Mouse (Mus musculus): ENCODE results near the gene Tbc1d22a. TPM values are rescaled to one million over a fixed set of nuclear protein-coding genes. Genes with fewer than 3 reads are reported as not detected.
"Not testable (repeated sequence)": the region's sequence is repeated elsewhere in the genome, so short reads cannot be mapped to it uniquely, and the experiment has no call there.

Tbc1d22a gene
- total RNA-seq, 1 experiment from 2014 or later: 15.7 TPM

- ATAC-seq (replicated peaks; ENCODE audit: low read depth, poor library complexity, severe bottlenecking): no peak
These were observed 35.7 kb upstream of the Tbc1d22a start for GRCm38 (mm10) chr15:86178594-86178993.

DNA sequence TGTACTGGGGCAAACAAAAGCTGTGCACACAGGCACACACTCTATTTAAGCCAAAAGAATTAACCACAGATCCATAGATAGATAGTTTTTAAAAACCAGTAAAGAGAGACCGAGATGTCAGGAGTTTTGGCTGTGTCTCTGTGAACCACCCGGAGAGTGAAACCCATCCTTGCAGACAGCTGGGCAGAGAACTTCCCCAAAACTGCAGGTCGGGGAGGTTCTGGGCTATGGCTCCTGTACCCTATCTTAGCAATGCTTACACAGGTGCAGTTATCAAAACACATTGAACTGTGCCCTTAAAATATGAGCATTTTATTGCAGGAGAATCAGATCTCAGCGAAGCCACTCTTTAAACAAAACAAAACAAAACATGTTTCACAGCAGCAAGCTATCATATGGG, 33.8 kb upstream of the Tbc1d22a start:
- peak; percentile 22; the same call in 1 of the 2 replicates for ATAC-seq (replicated peaks; ENCODE audit: low read depth, poor library complexity, severe bottlenecking)

DNA sequence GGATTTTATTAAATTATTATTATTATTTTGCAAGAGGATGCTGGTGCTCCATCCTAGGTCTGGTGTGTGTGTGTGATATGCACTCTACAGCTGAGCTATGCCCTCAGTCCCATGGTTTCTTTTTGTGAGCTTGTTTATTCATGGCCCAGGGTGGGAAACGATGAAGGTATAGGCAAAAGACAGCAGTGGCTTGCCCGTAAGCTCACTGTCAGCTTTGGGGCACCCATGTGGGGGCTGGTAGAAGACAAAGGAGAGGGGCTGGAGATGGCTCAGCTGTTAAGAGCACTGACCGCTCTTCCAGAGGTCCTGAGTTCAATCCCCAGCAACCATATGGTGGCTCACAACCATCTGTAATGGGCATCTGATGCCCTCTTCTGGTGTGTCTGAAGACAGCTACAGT, 32.9 kb upstream of the Tbc1d22a start:
- ATAC-seq (replicated peaks; ENCODE audit: low read depth, poor library complexity, severe bottlenecking): not testable (repeated sequence)

- ATAC-seq (replicated peaks; ENCODE audit: low read depth, poor library complexity, severe bottlenecking): peak; percentile 57
These were observed 32.3 kb upstream of the Tbc1d22a start for GRCm38 (mm10) chr15:86181941-86182439.

GRCm38 (mm10) chr15:86182646-86183045, 31.6 kb upstream of the Tbc1d22a start:
- peak; percentile 62 for ATAC-seq (replicated peaks; ENCODE audit: low read depth, poor library complexity, severe bottlenecking)

DNA sequence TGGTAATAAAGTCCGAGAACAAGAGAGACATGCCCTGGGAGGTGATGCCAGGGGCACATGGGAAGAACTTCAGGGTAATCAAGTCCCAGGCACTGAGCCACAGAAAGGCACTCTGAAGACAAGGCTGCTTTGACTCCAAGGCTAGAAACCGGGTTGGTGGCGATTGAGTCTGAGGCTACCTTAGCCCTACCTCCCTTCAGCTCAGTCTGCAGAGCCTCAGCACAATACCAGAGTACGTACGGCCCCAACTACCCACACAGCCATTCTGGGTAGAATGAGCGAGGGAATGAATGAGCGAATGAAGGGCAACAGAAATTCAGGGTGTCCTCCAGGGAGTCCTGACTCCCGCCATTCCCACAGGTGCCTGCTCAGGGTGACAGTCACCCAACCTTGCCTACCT, 30.8 kb upstream of the Tbc1d22a start:
- no peak for ATAC-seq (replicated peaks; ENCODE audit: low read depth, poor library complexity, severe bottlenecking)

- ATAC-seq (replicated peaks; ENCODE audit: low read depth, poor library complexity, severe bottlenecking): no peak
These were observed 30.2 kb upstream of the Tbc1d22a start for GRCm38 (mm10) chr15:86184071-86184470.

GRCm38 (mm10) chr15:86184851-86185688, 29.2 kb upstream of the Tbc1d22a start:
- no peak for ATAC-seq (replicated peaks; ENCODE audit: low read depth, poor library complexity, severe bottlenecking)

DNA sequence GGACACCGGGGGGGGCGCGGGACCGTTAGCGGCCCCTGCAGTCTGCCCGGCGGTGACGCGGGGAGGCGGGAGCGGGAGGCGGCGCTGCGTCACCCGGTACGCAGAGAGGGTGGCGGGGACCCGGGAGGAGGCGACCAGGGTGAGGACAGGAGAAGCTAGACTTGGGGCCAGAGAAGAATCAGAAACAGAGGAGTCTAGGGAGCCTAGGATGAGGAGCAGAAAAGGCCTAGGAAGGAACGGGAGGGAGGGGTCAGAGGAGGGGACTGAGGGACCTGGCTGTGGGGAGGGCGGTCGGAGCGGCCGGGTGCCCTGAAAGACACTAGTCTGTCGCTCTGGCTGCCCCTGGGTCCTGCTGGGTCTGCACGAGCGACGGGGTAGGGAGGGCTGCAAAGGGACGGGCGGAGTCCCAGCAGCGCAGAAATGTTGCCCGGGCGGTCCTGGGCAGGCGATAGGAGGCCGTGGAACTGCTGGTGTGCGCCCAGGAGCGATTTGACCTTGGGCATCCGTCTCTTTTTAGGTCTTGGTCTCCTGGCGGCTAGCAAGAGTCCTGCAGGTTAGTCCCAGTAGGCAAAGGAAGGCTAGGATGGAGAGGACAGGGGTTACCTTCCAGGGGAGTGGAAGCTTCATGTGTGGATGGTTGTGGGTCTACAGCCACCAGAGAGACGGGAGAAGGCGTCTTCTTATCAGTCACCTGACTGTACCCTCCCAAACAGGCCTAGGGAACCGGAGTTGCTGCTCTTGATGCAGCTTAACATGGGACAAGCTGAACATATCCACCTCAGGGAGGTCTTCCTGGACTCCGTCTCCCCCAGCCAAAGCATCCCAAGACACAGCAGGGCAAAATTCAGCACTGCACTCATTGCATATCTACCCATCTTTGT, 28.3 kb upstream of the Tbc1d22a start, which contains the start of gene Cerk:
TSS of gene Cerk (minus strand) at position 453 of the 881 bp plus-strand sequence.
- ATAC-seq (replicated peaks; ENCODE audit: low read depth, poor library complexity, severe bottlenecking): peak; percentile 51

DNA sequence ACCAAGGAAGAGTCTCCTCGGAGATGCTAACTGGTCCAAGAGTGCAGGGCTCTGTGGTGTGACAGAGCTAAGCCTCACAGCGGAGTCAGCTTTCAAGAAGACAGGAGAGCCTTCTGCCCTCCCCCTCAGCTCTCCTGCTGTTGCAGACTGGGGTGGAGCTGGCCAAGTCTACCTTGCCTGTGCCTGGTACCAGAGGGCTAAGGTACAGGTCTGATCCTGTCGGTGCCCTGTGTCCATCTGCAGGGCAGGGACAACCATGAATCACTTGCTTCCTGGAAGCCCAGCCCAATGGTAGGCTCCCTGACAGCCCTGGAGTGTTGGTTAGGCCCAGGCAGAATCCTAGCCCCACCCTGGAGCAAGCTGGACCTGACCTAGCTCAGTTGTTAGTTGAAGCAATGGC, 27.6 kb upstream of the Tbc1d22a start:
- ATAC-seq (replicated peaks; ENCODE audit: low read depth, poor library complexity, severe bottlenecking): no peak

- no peak for ATAC-seq (replicated peaks; ENCODE audit: low read depth, poor library complexity, severe bottlenecking)
These were observed 26.1 kb upstream of the Tbc1d22a start for GRCm38 (mm10) chr15:86188186-86188585.

GRCm38 (mm10) chr15:86188746-86189470, 25.4 kb upstream of the Tbc1d22a start:
- no peak for ATAC-seq (replicated peaks; ENCODE audit: low read depth, poor library complexity, severe bottlenecking)

DNA sequence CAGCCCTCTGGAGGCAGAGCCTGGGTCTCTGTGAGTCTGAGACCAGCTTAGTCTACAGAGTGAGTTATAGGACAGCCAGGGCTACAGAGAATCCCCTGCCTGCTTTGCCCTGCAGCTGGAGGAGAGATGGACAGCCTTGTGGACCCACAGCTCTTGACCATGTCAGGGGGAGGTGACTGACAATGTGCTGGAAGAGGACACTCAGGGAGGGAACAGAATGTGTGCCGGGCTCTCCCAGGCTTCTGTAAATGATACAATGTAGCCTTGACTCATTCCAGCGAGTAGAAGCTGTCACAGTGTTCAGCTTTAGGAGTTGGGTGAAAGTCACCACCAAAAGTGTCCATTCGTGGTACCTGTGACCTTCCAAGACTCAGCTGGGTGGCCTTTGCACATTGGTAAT, 23.9 kb upstream of the Tbc1d22a start:
- no peak for ATAC-seq (replicated peaks; ENCODE audit: low read depth, poor library complexity, severe bottlenecking)

- peak; percentile 76 for ATAC-seq (replicated peaks; ENCODE audit: low read depth, poor library complexity, severe bottlenecking)
These were observed 22.8 kb upstream of the Tbc1d22a start for GRCm38 (mm10) chr15:86191505-86191904.

DNA sequence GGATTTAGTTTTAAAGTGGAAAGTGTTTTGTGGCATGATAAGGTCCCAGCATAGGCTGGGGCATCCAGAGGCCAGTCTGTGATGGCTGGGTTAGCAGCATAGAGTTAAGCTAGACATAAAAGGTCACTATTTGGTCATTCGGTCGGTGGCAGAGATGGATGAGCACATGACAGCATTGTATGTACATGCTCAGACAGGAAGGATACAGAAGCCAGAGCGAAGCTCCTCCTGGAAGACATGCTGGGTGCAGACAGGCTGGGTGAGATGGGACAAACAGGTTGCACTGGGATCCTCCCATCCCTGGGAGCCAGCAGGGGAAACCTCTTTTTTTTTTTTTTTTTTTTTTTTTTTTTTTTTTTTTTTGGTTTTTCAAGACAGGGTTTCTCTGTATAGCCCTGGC, 22.3 kb upstream of the Tbc1d22a start:
- ATAC-seq (replicated peaks; ENCODE audit: low read depth, poor library complexity, severe bottlenecking): no peak

DNA sequence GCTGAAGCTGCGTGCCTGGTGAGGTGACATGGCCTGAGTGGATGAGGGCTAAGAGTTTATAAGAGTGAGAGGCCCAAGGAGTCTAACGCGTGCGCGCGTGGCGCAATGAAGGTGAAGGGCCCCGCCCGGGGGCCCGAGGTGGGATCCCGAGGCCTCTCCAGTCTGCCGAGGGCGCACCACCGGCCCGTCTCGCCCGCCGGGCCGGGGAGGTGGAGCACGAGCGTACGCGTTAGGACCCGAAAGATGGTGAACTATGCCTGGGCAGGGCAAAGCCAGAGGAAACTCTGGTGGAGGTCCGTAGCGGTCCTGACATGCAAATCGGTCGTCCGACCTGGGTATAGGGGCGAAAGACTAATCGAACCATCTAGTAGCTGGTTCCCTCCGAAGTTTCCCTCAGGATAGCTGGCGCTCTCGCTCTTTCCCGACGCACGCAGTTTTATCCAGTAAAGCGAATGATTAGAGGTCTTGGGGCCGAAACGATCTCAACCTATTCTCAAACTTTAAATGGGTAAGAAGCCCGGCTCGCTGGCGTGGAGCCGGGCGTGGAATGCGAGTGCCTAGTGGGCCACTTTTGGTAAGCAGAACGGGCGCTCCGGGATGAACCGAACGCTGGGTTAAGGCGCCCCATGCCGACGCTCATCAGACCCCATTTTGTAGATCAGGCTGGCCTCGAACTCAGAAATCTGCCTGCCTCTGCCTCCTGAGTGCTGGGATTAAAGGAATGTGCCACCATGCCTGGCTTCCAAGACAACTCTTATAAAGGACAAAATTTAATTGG, 19.4 kb upstream of the Tbc1d22a start:
- ATAC-seq (replicated peaks; ENCODE audit: low read depth, poor library complexity, severe bottlenecking): peak; percentile 87

DNA sequence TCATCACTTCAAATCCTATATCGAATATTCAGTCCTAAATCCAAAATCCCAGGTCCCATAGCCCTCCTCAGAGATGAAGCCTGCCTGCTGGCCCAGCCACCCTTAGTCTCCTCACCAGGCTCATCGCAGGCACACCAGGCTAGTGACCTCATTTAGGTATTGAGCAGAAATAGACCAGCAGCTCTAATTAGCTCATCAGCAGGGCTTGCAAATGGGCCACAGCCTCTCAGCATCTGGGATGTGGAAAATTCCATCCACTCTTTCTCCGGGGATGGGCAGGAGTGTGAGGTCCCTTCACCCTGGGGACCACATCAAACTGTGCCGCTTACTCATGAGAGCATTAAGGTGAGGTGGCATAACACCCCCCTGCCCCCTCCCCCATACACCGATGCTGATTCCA, 15.2 kb upstream of the Tbc1d22a start:
- ATAC-seq (replicated peaks; ENCODE audit: low read depth, poor library complexity, severe bottlenecking): no peak

DNA sequence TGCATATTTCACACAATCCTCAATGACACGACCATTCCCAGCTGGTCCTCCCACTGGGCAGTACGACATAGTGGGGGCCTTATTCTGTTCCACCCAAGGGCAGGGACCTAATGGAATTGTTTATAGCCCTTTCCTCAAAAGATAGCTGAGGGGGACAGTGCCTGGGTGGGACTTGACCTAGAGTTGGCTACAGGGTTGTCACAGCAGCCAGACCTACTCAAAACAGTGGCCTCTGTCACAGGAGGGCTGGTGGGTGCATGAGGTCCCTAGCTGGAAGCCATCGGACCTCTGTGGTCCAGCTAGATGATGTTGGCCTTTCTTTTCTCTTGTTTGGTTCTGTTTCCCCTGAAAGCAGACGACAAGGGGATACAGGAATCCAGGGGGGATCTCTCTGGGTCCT, 14.8 kb upstream of the Tbc1d22a start:
- ATAC-seq (replicated peaks; ENCODE audit: low read depth, poor library complexity, severe bottlenecking): no peak

- ATAC-seq (replicated peaks; ENCODE audit: low read depth, poor library complexity, severe bottlenecking): no peak
These were observed 14.1 kb upstream of the Tbc1d22a start for GRCm38 (mm10) chr15:86200169-86200568.
